23 mouse cellular contexts compared by ENCODE assay signal in the genomic region with DNA sequence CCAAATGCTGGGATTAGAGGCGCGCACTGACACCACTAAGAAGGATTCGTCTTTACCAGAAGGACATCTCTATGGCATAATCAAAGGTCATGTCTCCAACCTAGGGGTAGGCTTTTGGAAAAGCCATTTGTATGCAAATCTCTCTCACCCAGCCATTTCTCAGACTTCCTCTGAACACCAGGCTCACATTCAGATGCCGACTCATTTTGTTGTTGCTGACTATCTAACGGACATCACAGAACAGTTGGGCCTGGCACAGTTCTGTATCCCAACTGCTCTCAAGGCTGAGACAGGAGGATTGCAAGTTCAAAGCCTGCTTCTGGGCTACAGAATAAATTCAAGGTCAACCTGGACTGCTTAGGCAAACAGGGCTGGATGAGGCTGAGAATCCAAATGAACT. TPM values are rescaled to one million over a fixed set of nuclear protein-coding genes. Genes with fewer than 3 reads are reported as not detected.
"Had no signal": no experiment of that assay in that cellular context is flagged by ENCODE, and none has a peak within 500 bp of the region (broad histone marks: within the 10 kb centered on the region; RNA-seq: fewer than 3 reads in every experiment).

No protein-coding gene starts in this region.

- H3K4me2 ChIP-seq: lung, embryonic 14.5 days; midbrain, embryonic 11.5 days; midbrain, embryonic 13.5 days; neural tube, embryonic 13.5 days; neural tube, embryonic 15.5 days had no signal

- DNase-seq: lung, adult 18-20 months; lung, embryonic 14.5 days; lung, postnatal 14 days; lung, postnatal 36 days; retina, postnatal 1 day; right cerebral cortex, adult 18-20 months; right cerebral cortex, postnatal 25 days; right cerebral cortex, postnatal 4 days; spleen, adult 18-20 months; thymus, adult 18-20 months; thymus, postnatal 14 days; thymus, postnatal 36 days had no signal

- H3K27ac ChIP-seq: macrophage; midbrain, embryonic 13.5 days; neural tube, embryonic 13.5 days; neural tube, embryonic 15.5 days had no signal

- H3K4me3 ChIP-seq: megakaryocyte, embryonic 14.5 days; midbrain, embryonic 13.5 days; myocyte; neural tube, embryonic 13.5 days; neural tube, embryonic 15.5 days had no signal

- H3K9ac ChIP-seq: lung, embryonic 14.5 days; midbrain, embryonic 13.5 days; neural tube, embryonic 13.5 days; neural tube, embryonic 15.5 days had no signal

- H3K36me3 ChIP-seq: midbrain, embryonic 13.5 days; neural tube, embryonic 13.5 days; neural tube, embryonic 15.5 days had no signal

- H3K9me3 ChIP-seq: megakaryocyte, embryonic 14.5 days; midbrain, embryonic 13.5 days; neural tube, embryonic 13.5 days; neural tube, embryonic 15.5 days had no signal

- H3K4me1 ChIP-seq: midbrain, embryonic 13.5 days; neural tube, embryonic 13.5 days; neural tube, embryonic 15.5 days had no signal

- ATAC-seq: midbrain, embryonic 13.5 days; midbrain, embryonic 16.5 days had no signal

- H3K27me3 ChIP-seq: neural tube, embryonic 15.5 days had no signal

RNA-seq across cellular contexts. Expression of a gene that starts 8.4 kb away (rescaled TPM):
- polyA plus RNA-seq: macrophage had no signal

RNA-seq across cellular contexts. Expression of a gene that starts 18.1 kb away (rescaled TPM):
- polyA plus RNA-seq: macrophage had no signal

RNA-seq across cellular contexts. Expression of a gene that starts 25.5 kb away (rescaled TPM):
- polyA plus RNA-seq: macrophage; midbrain, embryonic 11.5 days; neural tube, embryonic 11.5 days; neural tube, embryonic 15.5 days; stomach, embryonic 14.5 days; thymus, postnatal 0 days had no signal
